Mouse (Mus musculus): Measurements from ENCODE around the gene Foxo3.

DNA sequence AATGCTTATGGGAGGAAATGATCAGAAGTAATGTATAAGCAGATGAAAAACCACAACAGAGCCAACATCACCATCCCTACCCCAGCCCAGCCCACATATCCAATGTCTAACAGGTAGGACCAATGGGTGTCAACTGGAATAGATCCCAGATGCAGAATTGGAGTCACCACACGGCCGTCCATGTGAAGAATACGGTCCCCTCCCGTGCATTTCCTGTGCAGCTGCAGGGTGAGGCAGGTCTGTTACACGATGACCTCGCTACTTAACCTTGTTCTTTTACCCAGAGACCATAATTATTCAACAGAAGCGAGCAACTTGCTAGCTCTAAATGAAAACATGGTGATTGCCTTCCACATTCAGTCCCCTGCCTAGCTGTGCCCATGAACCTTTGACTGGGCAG lies 23.4 kb upstream of the Foxo3 start:
- TF ChIP-seq CTCF (IDR thresholded peaks at IDR 0.05; ENCODE audit: borderline replicate concordance, extremely low read depth, insufficient read depth, insufficient read length): no peak
- no peak for TF ChIP-seq POLR2A (IDR thresholded peaks at IDR 0.05; ENCODE audit: borderline replicate concordance, extremely low read depth, insufficient read depth, insufficient read length, poor library complexity, severe bottlenecking)

All from brain, embryonic 14.5 days (tissue).